Mouse (Mus musculus): ENCODE data around the gene Gm21762.
"Not testable (repeated sequence)": the region's sequence is repeated elsewhere in the genome, so short reads cannot be mapped to it uniquely, and the experiment has no call there.

DNA sequence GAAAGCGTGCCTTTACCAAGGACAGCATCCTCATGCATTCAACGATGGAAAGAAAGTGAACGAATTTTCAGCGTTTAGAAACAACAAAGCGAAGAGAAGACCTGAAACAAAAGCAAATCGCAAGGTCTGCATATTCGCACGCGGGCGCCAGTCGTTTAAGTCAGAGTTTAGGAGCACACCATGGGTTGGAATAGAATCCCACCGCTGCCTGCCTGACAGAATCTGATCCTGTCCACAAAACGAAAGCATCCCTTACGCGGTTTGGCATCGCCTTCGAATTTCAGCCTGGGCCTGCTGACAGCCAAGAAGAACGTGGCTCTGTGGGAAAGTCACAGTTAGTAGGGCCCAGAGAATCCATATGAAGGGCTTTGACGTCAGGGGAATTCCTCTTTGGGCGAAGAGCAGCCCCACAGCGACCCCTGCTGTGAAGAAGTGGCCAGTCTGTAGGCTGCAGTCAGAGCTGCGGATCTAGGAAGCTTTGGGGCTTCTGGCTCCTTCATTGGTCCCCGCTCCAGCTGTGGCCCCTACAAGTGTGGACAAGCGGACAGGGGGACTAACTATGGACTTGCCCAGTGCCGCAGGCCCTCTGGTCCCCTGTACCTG lies 16.8 kb upstream of the Gm21762 start:
- not testable (repeated sequence) for TF ChIP-seq CTCF (IDR thresholded peaks at IDR 0.05; ENCODE audit: borderline replicate concordance, control insufficient read depth, extremely low read depth, insufficient read depth, low read length, poor library complexity); POLR2A (IDR thresholded peaks at IDR 0.05; ENCODE audit: control insufficient read depth, extremely low read depth, insufficient read depth, low read length, poor library complexity)

Measured in thymus, adult 2 months (tissue).